Mouse (Mus musculus): ENCODE data around the gene Slc8a3.

- TF ChIP-seq CTCF (conservative IDR thresholded peaks at IDR 0.05; ENCODE audit: low read length) (no peak), POU5F1 (IDR thresholded peaks at IDR 0.05; ENCODE audit: borderline replicate concordance, low read length) (no peak), NANOG (IDR thresholded peaks at IDR 0.05; ENCODE audit: borderline replicate concordance, low read length) (no peak)
Measured at GRCm38 (mm10) chr12:81324991-81325390, 8.0 kb downstream of the Slc8a3 start.

Data from E14TG2a.4 (cell line).